Mouse (Mus musculus) bone marrow, adult 2 months (tissue): Measurements from ENCODE around the gene Zbtb32.

Experiments
- CTCF ChIP-seq: fragments of 200-500 bp; IDR thresholded peaks from 2 replicates; pipeline ENCODE4 v1.5.1; 2011; ENCODE audit warnings: low read length, control low read depth; ENCODE audit not compliant: control insufficient read depth, insufficient read depth
- POLR2A ChIP-seq: fragments of 200-500 bp; IDR thresholded peaks from 2 replicates; pipeline ENCODE4 v1.6.1; 2011; ENCODE audit warnings: low read depth, mild to moderate bottlenecking, control low read depth, low read length, borderline replicate concordance; ENCODE audit not compliant: control insufficient read depth

GRCm38 (mm10) chr7:30594510-30595024 lies 4.1 kb downstream of the Zbtb32 start:
- TF ChIP-seq POLR2A (no peak), CTCF (no peak)
